Mouse (Mus musculus): Measurements from ENCODE around the gene Bcat1.

Bcat1 gene

DNA sequence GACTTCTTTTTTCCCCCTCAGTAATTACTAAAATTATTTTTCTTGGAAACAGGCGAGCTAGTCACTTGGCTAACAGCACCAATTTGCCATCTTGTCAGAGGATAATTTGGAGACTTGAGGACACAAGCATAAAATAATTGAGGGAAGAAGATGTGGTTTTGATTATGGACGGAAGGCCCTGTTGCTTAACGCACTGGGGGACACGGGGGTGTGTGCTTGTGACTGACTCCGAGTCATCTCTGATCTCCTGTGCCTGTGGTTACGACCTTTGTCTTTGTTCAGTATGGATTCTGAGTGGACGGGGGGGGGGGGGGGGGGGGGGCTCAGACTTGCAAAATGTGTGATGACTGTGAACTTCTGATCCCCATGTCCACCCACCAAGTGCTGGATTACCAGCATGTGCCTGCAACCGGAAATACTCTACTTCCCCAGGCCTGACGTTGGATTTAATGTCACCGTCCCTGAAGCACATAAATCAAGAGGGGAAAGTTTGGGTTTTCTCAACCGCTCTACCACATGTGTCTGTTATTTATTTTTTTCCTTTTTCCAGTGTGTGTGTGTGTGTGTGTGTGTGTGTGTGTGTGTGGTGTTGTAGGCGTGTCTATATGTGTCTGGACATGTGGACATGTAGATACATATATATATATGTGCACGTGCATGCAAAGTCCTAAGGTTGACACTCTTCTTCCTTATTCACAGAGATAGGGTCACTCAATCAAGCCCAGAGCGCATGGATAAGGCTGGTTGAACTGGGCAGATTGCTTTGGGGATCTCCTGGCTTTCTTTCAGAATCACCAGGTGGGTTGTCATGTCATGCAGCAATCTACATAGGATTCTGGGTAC, 73.7 kb downstream of the Bcat1 start:
- DNase-seq, result no peak

DNA sequence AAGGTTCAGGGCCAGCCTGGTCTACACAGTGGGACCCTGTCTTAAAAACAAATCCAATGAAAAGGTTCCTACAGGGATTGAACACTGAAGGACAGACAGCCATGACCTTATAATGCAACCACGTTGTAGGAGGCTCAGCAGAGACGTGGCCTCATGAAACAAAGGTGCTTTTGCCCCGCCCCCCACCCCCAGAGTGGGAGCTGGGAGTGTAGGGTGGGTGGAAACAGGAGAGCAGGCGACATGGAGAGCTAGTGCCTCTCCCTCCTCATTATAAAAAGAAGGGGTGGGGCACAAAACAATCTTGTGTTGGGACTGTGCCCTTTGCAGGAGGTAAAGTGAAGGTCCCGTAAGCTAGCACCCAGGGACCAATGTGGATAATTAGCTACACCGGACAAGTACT, 74.5 kb downstream of the Bcat1 start:
- DNase-seq, result no peak

DNA sequence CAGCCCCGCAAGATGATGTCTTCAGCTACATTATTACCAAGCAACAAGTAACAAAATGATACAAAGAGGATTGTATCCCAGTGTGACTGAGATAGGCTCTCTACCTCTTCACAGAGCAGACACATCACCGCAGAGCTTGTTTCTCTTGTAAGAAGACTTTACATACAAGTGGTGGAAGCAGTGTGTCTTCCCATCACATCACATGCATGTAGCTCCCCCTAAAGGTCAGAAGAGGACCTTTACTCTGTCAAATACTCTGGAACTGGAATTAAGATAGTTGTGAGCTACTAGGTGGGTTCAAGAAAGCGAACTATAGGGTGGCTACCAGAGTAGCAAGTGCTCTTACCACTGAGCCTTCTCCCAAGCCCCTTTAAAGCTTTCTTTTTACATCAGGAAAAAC, 78.8 kb downstream of the Bcat1 start:
- no peak for DNase-seq

DNA sequence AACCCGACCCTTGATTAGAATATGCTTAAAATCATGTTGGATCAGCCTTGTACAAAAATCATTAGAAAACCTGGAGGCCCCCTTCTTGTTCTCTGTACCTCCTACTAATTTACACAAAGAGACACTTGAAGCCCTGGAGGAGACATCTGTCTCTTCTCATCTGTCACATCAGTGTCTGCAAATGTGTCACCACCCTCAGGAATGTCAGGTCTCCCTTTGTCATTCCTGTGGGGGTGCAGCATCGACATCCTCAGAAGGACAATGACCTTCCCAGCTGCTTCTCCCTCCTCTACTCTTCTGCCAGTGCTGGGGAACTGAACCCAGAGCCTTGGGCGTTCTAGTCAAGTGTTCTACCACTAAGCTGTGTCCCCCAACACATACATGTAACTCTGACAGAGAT, 83.9 kb downstream of the Bcat1 start:
- no peak for DNase-seq

DNA sequence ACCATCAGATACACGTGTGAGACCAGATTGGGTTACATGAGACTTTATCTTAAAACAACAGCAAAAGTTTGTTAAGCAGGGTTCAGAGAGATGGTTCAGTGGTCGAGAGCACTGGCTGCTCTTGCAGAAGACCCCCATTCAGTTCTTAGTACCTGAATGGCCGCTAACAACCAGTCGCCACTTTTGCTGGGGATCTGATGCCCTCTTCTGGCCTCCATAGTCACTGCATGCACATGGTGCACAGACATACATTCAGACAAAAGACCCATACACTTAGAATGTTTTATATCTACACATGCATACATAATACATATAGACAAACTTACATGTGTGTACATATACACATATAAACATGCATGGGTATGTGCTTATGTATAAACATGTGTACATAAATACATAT, 86.8 kb downstream of the Bcat1 start:
- no peak for DNase-seq

DNA sequence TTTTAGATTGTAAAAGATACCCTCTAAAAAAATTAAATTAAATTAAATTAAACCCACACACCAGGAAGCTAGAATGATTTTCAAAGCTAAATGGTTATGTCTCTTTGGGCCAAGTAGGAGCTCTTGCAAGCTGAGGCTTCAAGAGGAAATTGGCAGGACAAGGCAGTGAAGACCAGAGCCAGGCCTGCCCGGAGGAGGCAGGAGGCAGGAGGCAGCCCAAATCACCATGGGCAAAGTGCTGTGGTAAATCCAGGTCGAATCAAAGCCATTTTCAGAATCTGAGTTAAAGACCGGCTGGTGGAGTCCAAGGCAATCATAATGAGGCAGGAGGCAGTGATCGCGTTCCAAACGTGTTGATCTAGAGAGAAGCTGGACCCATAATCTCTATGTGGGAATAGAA, 88.3 kb downstream of the Bcat1 start:
- no peak for DNase-seq

DNA sequence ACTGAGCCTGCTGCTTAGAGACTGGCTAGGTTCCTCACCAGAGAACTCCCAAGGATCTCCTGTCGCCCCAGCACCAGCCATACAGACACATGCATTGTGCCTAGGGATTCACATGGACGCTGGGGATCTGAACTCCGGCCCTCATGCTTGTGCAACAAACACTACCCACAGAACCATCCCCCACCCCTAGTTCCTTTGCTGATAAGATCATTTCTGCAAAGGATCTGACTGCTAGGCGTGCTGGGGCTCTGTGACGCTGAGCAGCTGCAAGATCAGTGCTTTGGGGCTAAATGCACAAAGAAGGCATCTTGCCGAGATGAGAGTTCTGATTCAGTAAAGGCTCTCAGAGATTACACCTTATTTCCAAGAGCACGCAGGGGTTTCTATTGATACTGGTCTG, 88.8 kb downstream of the Bcat1 start:
- DNase-seq, result no peak

DNA sequence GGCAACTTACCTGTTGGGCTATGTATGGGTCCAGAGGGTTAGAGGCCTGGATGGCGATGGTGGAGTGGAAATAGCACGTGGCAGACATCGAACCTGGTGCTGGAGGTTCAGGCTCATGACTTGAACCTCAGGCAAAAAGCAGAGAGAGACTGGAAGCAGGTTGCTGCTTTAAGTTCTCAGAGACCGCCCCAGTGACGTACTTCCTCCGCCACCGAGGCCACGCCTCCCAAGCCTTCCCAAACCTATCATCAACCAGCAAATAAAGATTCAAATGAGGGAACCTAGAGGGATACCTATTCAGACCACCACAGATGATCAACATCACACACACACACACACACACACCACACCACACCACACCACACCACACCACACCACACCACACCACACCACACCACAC, 91.8 kb downstream of the Bcat1 start:
- DNase-seq, result no peak

DNA sequence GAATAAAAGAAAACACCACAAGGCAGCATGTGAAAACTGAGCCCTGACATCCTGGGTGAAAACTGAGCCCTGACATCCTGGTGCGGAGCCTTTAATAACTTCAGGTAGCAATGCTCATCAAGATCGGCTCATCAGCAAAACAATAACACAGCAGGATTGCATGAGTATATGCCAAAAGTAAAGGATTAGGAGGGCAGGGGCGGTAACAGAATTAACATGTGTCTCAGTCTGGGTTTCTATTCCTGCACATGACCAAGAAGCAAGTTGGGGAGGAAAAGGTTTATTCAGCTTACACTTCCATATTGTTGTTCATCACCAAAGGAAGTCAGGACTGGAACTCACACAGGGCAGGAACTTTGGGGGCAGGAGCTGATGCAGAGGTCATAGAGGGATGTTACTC, 93.9 kb downstream of the Bcat1 start:
- no peak for DNase-seq

DNA sequence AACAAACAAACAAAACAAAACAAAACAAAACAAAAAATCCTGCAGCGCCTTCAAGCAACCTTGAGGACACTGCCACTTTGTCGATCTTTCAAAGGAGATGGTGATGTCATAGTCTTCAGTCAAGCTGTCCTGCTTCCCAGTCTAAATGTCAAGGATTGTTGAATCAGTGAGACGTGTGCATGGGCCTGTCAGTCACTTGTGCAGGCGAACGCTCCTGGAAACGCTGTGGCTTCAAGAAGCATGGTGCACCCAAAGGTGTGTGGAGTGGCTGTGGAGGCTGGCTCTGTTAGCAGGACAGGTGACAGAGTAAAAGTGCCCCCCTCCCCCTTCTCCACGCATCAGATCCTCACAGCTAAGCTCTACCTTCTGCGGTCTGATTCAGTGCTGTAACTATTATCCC, 103.6 kb downstream of the Bcat1 start:
- DNase-seq, result no peak

DNA sequence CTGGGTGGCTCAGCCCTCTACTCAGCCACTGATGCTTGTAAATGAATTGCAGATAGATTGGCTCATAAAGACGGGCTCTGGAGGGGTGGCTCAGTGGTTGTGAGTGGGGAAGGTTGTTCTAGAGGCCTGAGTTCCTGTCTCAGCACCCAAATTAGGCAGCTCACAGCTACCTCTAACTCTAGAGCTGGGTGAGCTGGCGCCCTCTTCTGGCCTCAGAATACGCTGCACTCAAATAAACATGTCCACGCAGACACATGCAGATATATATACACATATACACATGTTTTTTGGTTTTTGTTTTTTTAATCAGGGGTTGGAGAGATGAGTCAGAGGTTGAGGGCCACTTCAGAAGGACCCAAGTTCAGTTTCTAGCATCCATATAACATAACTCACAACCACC, 105.1 kb downstream of the Bcat1 start:
- DNase-seq, result no peak

DNA sequence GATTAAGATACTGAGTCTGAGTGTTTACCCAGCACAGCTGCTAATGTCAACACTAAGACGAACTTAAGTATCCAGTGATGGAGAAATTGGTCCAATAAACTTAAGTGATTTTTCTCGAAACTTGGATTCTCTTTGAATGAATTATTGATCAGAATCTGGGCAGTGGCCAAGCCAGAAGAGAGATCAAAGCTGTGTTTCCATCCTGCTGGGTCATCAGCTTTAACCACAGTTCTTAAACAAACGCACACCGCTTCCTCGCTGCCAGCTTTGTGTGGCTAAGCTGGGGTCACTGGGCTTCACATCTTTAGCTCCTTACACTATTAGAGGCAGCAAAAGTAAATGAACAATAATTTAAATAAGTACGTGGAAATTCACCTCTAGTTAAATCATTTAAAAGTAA, 108.4 kb downstream of the Bcat1 start:
- DNase-seq, result no peak

DNA sequence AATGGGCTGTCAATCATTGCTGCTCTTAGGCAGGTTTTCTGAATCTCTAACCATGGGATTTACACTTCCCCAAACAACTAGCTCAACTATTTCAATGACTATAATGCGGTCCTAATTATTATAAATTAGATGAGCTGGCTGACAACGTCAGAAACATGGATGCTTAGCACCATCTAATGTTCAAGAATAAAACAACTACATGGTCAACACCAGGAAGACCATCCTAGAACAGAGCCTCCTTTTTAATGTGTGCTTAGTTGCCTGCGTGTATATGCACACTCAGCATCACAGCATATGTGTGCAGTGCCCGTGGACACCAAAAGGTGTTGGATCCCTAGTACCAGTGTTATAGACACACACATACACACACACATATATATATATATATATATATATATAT, 111.8 kb downstream of the Bcat1 start:
- no peak for DNase-seq

DNA sequence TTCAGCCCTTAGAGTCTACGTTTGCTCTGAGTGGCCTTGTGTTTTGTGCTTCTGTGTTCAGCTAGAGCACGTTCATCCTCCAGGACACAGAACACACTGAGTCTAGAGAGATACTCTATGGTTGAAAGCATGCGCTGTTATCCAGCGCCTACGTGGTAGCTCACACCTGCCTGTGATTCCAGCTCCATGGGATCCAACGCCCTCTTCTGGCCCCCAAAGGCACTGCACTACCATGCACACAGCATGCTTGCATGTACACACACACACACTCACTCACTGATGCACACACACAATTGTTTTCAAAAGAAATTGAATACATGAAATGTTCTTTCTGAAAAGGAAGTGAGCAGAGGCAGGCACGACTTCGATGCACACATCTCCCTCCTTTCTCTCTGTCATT, 112.8 kb downstream of the Bcat1 start:
- DNase-seq, result no peak

DNA sequence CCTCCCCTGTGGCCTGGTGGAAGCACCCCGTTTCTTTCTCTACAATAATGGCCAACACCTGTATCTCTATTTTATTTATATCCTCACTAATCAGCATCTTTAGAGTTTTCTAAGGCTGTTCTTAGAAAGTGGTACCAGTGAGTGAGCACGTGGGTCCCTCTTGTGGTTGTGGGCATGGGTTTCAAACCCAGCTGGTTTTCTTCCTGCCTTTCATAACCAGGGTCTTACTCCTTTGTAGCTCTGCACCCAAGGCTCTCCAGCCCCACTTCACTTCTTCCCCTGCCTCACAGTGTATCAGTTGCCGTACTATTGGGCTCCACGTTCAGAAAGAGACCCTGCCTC, 114.0 kb downstream of the Bcat1 start:
- DNase-seq, result no peak

DNA sequence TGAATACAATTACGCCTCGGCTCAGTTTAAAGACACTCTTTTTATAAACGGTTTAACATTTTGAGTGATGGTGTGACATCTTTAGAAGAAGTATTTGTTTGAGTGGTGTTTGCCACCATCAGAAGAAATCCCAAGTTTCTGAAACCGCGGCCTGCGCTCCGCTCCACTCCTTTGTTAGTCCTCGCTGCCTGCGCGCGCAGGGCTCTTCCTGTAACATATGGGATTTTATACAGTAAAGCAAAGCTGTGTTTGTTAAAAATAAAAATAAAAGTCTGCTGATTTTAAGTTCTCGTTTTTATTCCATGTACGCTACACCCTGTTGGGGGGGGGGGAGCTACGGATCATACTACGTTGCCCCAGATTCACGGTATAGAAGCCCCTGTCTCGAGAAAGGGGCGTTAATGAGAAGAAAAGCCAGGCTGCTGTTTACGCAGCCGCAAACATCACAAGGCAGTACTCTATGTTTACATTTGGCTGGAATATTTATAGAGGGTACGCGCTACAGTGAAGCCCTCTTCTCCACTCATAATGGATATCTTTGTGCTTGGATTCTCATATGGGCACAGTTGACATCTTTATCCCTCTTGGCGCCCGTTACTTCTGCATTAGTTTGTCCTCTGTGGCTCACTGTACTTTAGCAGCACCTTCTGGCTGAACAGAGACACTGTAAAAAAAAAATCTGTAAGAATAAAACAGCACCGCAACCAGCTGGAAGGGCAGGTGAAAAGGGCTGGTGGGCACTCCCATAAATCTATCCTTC, 114.6 kb downstream of the Bcat1 start:
- no peak for DNase-seq

DNA sequence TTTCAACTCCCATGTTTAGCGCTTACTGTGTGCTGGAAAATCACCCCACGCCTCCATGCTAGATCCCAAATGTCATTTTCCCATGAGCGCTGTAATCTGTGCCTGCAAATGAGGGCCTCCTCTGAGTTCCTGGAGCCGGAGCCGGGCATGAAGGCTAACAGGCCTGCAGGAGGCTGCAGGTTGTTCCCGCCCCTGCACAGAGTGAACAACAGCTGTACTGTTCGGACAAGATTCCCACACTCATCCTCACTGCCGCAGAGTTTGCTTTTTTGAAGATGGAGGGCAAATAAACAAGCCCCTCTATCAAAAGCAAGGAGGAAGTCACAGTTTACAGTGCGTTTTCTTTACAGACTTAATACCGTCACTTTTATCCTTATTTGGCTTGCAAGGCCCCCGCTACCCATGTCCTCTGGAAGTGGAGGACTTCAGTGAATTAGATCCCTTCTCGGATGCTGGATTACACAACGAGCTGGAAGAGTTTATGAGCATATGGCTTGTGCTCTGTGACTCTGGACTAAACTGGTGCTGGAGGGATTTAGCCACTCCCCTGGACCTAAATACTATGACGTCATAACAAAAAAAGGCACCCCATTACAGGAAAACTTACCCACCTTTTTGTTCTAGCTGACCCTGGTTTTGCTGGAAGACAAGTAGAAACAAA, 120.0 kb downstream of the Bcat1 start:
- no peak for DNase-seq

DNA sequence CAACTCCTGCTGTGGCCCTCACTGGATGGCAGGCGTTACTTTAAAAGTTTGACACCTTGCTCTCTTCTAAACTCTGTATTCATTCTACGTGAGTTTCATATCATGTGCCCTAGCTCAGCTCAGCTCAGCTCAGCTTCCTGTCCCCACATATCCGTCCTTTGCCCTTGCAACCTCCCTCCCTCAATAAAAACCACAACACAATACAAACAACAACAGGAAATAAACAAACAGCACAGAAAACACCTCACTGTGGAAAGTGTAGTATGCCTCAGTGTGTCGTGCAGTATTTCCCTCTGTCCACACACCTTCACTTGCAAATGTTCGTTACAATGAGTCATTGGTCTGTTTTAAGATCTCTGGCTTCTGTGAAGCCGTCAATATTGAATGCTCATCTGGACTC, 123.1 kb downstream of the Bcat1 start:
- no peak for DNase-seq

DNA sequence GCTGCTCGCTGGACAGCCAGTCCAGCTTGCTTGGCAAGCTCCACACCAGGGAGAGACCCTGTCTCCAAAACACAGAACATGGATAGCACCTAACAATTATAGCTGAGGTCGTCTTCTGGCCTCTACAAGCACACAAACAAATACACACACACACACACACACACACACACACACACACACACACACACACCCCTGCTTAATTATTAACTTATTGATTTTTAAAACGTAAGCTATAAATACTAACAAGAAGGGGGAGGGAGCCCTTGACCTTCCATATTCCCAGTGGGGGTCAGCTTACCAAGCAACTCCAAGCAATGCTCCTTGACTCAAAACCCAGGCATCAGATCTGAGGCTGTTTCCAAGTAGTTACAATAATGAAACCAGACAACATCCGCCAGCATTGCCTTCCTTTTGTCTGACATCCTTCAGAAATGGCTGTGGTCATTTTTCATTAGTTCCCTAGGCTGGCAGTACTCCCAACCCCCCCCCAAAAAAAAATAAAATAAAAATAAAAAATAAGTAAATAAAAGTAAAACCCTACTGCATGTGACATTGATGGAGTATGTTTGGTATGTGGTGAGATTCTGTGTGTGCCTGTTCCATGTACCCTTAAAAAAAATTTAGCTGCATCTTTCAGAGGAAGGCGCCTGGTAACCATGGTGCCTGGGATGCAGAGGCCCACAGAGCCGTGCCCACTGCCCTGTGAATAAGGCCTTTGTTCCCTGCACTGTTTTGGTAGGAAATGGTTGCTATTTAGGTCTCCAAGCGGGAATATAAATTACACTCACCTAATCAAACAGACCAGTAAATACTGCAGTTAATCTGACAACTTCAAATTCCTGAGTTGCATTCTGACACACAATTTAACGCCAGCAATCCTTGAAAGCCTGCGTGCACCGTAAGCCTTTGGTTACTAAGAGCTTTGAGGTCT, 131.3 kb downstream of the Bcat1 start:
- DNase-seq, result no peak

Data from heart, adult 11 months (tissue).